Mouse (Mus musculus): ENCODE data around the gene D630045J12Rik. TPM values are rescaled to one million over a fixed set of nuclear protein-coding genes. Genes with fewer than 3 reads are reported as not detected.

The D630045J12Rik gene
- total and polyA plus RNA-seq, 2 experiments from 2014 or later = 7.6 to 31.9 TPM

DNA sequence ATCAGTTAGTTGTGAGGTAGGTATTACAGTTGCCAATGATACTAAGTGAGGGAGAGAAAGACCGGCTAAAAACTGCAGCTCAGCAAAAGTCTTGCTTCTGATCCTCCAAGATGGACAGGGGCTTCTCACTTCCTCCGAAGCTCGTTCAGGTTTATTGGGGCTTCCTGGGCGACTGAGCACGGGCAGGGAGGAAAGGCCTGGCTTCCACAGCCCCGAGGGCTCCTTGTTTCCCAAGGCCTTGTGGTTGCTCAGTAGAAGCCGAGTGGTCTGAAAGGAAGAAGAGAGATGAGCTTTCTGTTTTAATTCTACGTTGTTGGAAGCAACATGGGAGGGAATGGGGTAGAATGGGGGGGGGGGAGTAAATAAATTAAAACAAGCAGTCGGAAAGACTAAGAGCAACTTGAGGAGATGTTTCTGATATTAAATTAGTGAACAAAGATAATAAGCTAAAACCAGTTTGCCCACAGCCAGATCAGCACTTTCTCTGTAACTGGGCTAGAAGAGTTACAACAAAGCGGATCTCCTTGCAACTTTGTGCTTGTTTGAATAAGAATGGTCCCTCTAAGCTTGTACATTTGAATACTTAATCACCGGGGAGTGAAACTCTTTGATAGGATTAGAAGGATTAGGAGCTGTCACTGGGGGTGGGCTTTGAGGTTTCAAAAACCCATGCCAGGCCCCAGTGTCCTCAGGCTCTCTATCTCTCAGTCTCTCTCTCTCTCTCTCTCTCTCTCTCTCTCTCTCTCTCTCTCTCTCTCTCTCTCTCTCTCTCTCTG lies 39.2 kb upstream of the D630045J12Rik start:
- no peaks in the 10 kb centered on the region for H3K9me3 ChIP-seq (ENCODE audit: low read length)
- H3K9ac ChIP-seq (replicated peaks; ENCODE audit: low read length) = no peak overlapping the region
- WGBS = 48% methylated on average over 11 of the region's 11 CpGs
- no peak overlapping the region for H3K4me2 ChIP-seq (ENCODE audit: low read depth, low read length)
- no peak for TF ChIP-seq CTCF (IDR thresholded peaks at IDR 0.05; ENCODE audit: low read depth)
- no peak for ATAC-seq
- no peaks in the 10 kb centered on the region for H3K27me3 ChIP-seq (ENCODE audit: insufficient read depth, low read length)
- H3K27ac ChIP-seq = no peak overlapping the region
- no peaks in the 10 kb centered on the region for H3K4me1 ChIP-seq (ENCODE audit: insufficient read depth, low read length)
- H3K4me3 ChIP-seq (ENCODE audit: low read length) = no peak overlapping the region
- DNase-seq (ENCODE audit: low spot score) = no peak
- H3K36me3 ChIP-seq (ENCODE audit: insufficient read depth, low read length) = no peaks in the 10 kb centered on the region; the same call in 1 of the 2 replicates

DNA sequence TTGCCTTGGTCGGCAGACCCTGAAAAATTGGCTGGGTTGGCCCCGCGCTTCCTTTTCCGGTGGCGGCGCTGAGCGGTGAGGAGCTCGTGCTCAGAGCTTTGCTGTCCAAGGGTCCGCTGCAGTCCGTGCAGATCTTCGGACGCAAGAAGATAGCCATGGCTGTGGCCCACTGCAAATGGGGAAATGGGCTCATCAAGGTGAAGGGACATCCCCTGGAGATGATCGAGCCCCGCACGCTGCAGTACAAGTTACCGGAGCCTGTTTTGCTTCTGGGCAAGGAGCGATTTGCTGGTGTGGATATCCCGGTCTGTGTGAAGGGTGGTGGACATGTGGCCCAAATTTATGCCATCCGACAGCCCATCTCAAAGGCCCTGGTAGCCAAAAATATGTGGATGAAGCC lies 30.6 kb upstream of the D630045J12Rik start:
- no peaks in the 10 kb centered on the region for H3K27me3 ChIP-seq (ENCODE audit: insufficient read depth, low read length)
- ATAC-seq (no peak), DNase-seq (ENCODE audit: low spot score) (no peak)
- no peaks in the 10 kb centered on the region for H3K4me1 ChIP-seq (ENCODE audit: insufficient read depth, low read length)
- no peak overlapping the region for H3K4me3 ChIP-seq (ENCODE audit: low read length)
- H3K9ac ChIP-seq (replicated peaks; ENCODE audit: low read length) = no peak overlapping the region
- WGBS = 96% methylated on average over 19 of the region's 19 CpGs
- TF ChIP-seq CTCF (IDR thresholded peaks at IDR 0.05; ENCODE audit: low read depth) = no peak
- H3K9me3 ChIP-seq (ENCODE audit: low read length) = no peaks in the 10 kb centered on the region
- H3K36me3 ChIP-seq (ENCODE audit: insufficient read depth, low read length) = no peaks in the 10 kb centered on the region
- no peak overlapping the region for H3K27ac ChIP-seq
- H3K4me2 ChIP-seq (ENCODE audit: low read depth, low read length) = no peak overlapping the region

DNA sequence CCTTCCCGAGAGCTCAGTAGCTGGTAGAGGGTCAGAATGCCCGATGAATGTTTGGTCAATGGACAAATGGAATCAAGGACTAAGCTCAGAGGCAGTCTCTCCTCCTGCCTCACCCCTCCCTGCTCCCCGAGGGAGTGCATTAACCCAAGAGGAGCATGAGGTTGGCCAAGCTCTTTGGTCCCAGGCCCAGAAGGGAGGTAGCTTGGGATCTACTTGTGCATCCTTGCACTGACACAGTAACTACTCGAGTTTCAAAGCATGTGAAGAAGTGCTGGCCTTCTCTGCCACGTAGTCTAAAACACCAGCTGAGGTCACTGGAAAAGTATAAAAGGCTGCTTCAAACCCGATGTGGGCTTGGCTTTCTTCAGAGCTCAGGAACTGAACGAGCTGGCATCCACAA lies 10.7 kb upstream of the D630045J12Rik start:
- no peak for DNase-seq (ENCODE audit: low spot score)
- Histone ChIP-seq H3K27me3 (ENCODE audit: insufficient read depth, low read length) (no peaks in the 10 kb centered on the region), H3K27ac (no peak overlapping the region), H3K4me2 (ENCODE audit: low read depth, low read length) (no peak overlapping the region), H3K4me1 (ENCODE audit: insufficient read depth, low read length) (no peaks in the 10 kb centered on the region), H3K9ac (replicated peaks; ENCODE audit: low read length) (no peak overlapping the region), H3K9me3 (ENCODE audit: low read length) (no peaks in the 10 kb centered on the region), H3K4me3 (ENCODE audit: low read length) (no peak overlapping the region), H3K36me3 (ENCODE audit: insufficient read depth, low read length) (no peaks in the 10 kb centered on the region)
- WGBS = 63% methylated on average over 7 of the region's 7 CpGs
- no peak for ATAC-seq
- TF ChIP-seq CTCF (IDR thresholded peaks at IDR 0.05; ENCODE audit: low read depth) = no peak

DNA sequence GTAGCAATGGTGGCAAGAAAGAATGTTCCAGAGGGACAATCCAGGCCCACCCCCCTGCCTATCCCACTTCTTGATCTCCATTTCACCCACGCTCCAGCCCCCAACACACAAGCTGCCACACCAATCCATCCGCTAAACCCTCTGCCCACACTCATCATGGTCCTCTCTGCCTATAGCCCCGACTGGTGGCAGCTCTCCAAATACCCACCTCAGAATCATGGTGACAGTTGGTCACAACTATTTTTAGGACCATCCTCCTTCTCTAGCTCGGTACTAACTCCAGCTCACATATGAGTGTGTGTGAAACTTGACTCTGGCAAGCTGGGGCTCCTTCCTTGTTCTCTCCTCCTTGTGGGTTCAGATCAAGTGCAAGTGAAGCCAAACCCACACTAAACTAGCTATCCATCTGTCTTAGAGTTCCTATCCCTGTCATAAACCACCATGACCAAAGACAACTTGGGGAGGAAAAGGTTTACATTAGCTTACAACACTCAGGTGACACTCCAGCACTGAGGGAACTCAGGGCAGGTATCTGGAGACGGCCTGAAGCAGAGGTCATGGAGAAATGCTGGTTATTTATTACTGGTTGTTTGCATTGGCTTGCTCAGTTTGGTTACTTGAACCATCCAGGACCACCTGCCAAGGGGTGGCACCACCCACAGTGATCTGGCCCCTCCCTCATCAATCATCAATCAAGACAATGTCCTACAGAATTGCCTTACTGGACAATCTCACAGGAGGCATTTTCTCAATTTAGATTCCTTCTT lies 9.8 kb upstream of the D630045J12Rik start:
- Histone ChIP-seq H3K36me3 (ENCODE audit: insufficient read depth, low read length) (no peaks in the 10 kb centered on the region), H3K27ac (no peak overlapping the region), H3K9ac (replicated peaks; ENCODE audit: low read length) (no peak overlapping the region), H3K4me1 (ENCODE audit: insufficient read depth, low read length) (no peaks in the 10 kb centered on the region), H3K9me3 (ENCODE audit: low read length) (no peaks in the 10 kb centered on the region), H3K4me3 (ENCODE audit: low read length) (no peak overlapping the region), H3K4me2 (ENCODE audit: low read depth, low read length) (no peak overlapping the region), H3K27me3 (ENCODE audit: insufficient read depth, low read length) (no peaks in the 10 kb centered on the region)
- 76% methylated on average over 5 of the region's 5 CpGs for WGBS
- no peak for TF ChIP-seq CTCF (IDR thresholded peaks at IDR 0.05; ENCODE audit: low read depth)
- DNase-seq (ENCODE audit: low spot score) (no peak), ATAC-seq (no peak)

DNA sequence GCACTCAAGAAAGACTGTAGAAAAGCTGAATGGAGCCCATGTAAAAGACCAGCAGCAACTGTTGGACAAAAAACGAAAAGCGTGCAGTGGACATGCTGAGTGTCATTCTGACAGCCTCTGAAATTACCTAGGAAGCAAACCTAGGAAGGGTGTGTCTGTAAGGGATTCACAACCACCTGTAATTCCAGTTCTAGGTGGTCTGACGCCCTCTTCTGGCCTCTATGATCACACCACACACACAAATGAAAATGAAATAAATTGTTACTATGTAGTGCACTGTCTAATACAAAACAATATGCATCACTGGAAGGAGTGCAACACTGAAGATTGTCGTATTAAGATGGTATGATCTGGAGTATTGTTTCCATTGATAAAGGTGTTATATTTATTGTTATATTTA lies 8.1 kb upstream of the D630045J12Rik start:
- Histone ChIP-seq H3K4me3 (ENCODE audit: low read length) (no peak overlapping the region), H3K27ac (no peak overlapping the region), H3K4me1 (ENCODE audit: insufficient read depth, low read length) (no peaks in the 10 kb centered on the region), H3K27me3 (ENCODE audit: insufficient read depth, low read length) (no peaks in the 10 kb centered on the region), H3K36me3 (ENCODE audit: insufficient read depth, low read length) (no peaks in the 10 kb centered on the region), H3K9me3 (ENCODE audit: low read length) (no peaks in the 10 kb centered on the region), H3K4me2 (ENCODE audit: low read depth, low read length) (no peak overlapping the region), H3K9ac (replicated peaks; ENCODE audit: low read length) (no peak overlapping the region)
- WGBS = 67% methylated on average over 4 of the region's 4 CpGs
- no peak for TF ChIP-seq CTCF (IDR thresholded peaks at IDR 0.05; ENCODE audit: low read depth)
- no peak for DNase-seq (ENCODE audit: low spot score)
- ATAC-seq = no peak

DNA sequence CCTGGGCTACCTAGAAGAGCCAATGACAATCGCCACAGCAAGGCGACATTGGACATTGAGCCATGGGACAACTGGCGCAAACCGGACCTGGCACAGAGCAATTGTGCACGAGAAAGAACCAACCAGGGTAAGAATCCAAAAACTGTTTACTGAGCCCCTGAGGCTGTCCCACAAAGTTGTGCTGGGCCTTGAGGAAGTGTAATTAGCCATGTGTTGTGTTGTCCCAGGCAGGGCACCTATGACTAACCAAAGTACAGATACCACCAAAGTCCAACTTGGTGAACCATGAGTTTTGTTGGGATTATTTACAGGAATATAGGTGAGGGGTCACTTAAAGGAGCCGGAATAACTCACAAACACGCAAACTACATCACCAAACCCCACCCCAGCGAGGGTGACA lies 3.7 kb upstream of the D630045J12Rik start:
- TF ChIP-seq CTCF (IDR thresholded peaks at IDR 0.05; ENCODE audit: low read depth) = no peak
- ATAC-seq (no peak), DNase-seq (ENCODE audit: low spot score) (no peak)
- no peak overlapping the region for H3K4me3 ChIP-seq (ENCODE audit: low read length)
- no peaks in the 10 kb centered on the region for H3K27me3 ChIP-seq (ENCODE audit: insufficient read depth, low read length)
- H3K36me3 ChIP-seq (ENCODE audit: insufficient read depth, low read length) = no peaks in the 10 kb centered on the region
- H3K4me1 ChIP-seq (ENCODE audit: insufficient read depth, low read length) = 0 out of 2 replicates have a peak, but pooled peaks cover 4% of the 10 kb centered on the region
- no peak overlapping the region for H3K27ac ChIP-seq
- no peaks in the 10 kb centered on the region for H3K9me3 ChIP-seq (ENCODE audit: low read length)
- no peak overlapping the region for H3K4me2 ChIP-seq (ENCODE audit: low read depth, low read length)
- WGBS = 95% methylated on average over 8 of the region's 8 CpGs
- H3K9ac ChIP-seq (replicated peaks; ENCODE audit: low read length) = no peak overlapping the region

DNA sequence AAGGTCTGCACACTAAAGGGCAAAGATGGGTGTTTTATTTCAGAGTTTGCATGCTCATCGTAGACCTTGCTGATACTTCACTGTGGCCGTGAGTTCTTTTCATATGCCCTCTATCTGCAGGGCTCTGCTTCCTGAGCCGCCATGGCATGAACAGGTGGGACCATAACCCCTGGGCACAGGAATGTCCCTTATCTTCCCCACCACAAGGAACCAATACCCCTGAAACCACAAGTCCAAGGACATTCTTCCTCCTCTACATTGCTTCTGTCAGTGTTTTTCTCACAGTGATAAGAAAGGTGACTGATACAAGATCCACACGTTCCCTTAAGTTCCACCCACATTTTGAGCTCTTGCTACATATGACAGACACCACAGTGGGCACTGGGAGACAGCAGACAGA lies 3.0 kb upstream of the D630045J12Rik start:
- TF ChIP-seq CTCF (IDR thresholded peaks at IDR 0.05; ENCODE audit: low read depth) = no peak
- Histone ChIP-seq H3K27ac (no peak overlapping the region), H3K4me2 (ENCODE audit: low read depth, low read length) (no peak overlapping the region), H3K36me3 (ENCODE audit: insufficient read depth, low read length) (no peaks in the 10 kb centered on the region), H3K9me3 (ENCODE audit: low read length) (no peaks in the 10 kb centered on the region), H3K9ac (replicated peaks; ENCODE audit: low read length) (no peak overlapping the region), H3K4me1 (ENCODE audit: insufficient read depth, low read length) (peaks cover 11% of the 10 kb centered on the region), H3K4me3 (ENCODE audit: low read length) (no peak overlapping the region), H3K27me3 (ENCODE audit: insufficient read depth, low read length) (no peaks in the 10 kb centered on the region)
- WGBS = 93% methylated on average over 4 of the region's 4 CpGs
- ATAC-seq = no peak
- no peak for DNase-seq (ENCODE audit: low spot score)

Data from hindbrain, postnatal 0 days (tissue).